Mouse (Mus musculus): ENCODE results near the gene Tbc1d22a.
"Not testable (repeated sequence)": the region's sequence is repeated elsewhere in the genome, so short reads cannot be mapped to it uniquely, and the experiment has no call there.

Tbc1d22a gene

GRCm38 (mm10) chr15:86203942-86204561 lies 10.2 kb upstream of the Tbc1d22a start:
- DNase-seq, result no peak

DNA sequence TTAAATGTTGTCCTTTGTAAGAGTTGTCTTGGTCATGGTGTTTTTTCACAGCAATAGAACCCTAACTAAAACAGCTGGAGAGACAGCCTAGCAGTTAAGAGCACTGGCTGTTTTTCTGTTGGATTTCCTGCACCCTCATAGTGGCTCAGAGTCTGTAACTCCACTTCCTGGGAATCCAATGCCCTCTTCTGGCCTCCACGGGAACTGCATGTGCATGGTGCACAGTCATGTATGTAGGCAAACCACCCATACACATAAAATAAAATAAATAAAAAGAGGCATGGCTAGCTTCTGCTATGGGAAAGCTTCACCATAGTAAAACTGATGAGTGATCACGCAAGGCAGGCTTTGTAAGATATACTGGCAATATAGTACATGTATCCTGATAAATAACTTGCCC lies 9.0 kb upstream of the Tbc1d22a start:
- DNase-seq, result no peak

GRCm38 (mm10) chr15:86206385-86206784 lies 7.9 kb upstream of the Tbc1d22a start:
- peak; percentile 74 for DNase-seq

DNA sequence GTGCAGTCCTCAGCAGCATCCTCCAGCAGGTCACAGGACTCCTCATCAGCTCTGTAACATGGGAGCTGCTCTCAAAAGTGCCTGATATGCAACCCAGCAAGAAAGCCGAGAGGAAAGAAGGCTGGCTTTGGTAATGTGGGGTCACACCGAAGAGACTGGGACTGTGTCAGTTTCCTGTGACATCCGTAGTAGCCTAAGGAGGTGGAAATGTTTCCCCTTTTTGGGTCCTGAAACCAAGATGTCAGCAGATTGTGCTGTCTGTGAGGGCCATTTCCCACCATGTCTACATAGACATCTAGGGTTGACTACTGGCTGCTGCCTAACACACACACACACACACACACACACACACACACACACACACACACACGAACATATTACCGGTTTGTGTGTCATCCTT lies 2.1 kb upstream of the Tbc1d22a start:
- not testable (repeated sequence) for DNase-seq

DNA sequence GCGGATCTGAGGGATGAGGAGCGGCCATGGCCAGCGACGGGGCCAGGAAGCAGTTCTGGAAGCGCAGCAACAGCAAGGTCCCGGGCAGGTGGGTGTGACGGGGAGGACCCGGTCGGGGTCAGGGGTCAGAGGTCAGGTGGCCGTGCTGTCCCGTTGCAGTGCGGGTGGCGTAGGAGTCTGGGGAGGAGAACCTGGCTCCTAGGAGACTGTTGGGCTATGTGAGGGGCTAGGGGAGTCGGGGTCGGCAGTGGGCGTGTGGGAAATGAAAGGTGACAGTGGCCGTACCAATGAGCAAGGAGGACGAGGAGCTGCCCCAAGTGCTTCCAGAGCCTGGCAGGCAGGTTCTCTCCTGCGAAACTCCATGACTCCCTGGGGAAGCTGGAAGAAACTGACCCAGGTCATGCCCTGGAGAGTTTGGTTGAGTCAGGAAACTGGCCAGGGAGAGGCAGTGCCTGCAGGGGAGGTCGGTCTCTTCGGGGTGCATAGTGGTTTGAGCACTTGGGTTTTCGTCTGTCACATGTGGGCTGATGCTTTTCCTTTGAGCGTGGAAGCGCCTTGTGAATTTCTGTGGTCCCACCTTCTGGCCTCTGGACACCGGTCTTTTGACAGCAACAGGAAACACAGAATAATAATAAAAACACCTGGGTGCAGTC lies 416 bp downstream of the Tbc1d22a start:
- no peak for DNase-seq

GRCm38 (mm10) chr15:86216641-86217040 lies 2.4 kb downstream of the Tbc1d22a start:
- DNase-seq, result not testable (repeated sequence)

- no peak for DNase-seq
Observed at GRCm38 (mm10) chr15:86219534-86220228, 5.4 kb downstream of the Tbc1d22a start.

GRCm38 (mm10) chr15:86220229-86220630 lies 6.0 kb downstream of the Tbc1d22a start:
- peak; percentile 52 for DNase-seq

- DNase-seq, result no peak
Observed at GRCm38 (mm10) chr15:86220715-86221114, 6.5 kb downstream of the Tbc1d22a start.

DNA sequence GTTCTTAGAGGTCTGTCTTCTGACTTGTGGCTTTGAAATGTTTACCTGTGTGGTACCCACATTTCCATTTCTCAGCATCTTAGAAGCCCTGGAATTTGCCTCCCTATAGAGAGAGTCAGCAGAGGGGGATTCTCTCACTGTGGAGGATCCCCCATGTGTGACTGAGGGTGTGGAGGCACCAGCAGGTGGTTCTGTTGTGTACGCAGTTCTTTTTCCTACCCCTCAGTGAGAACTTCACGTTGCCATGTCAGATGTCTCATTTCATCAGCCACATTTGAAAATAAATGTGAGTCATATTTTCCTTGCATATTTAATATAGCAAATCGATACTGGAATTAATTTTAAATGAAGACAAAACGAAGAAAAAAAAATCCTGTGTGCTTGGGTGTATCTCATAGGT lies 7.1 kb downstream of the Tbc1d22a start:
- no peak for DNase-seq

DNA sequence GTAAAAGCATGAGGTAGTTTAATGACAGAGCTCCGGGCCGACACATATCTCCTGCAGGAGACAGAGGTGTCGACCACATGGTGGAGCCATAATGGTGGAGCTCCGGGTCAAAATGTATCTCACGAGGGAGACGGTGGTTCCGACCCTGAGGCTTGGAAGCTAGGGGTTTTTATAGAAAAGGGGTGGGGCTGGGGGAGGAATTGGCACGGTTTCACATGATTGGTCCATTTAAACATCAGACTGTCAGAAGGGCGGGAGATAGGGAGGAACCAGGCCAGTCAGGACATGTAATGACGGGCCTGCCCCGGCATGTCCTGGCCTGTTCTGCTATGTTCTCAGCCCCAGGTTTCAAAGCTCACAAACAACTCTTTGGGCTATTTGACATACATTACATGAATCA lies 7.6 kb downstream of the Tbc1d22a start:
- not testable (repeated sequence) for DNase-seq

- no peak for DNase-seq
Observed at GRCm38 (mm10) chr15:86224972-86225551, 10.8 kb downstream of the Tbc1d22a start.

DNA sequence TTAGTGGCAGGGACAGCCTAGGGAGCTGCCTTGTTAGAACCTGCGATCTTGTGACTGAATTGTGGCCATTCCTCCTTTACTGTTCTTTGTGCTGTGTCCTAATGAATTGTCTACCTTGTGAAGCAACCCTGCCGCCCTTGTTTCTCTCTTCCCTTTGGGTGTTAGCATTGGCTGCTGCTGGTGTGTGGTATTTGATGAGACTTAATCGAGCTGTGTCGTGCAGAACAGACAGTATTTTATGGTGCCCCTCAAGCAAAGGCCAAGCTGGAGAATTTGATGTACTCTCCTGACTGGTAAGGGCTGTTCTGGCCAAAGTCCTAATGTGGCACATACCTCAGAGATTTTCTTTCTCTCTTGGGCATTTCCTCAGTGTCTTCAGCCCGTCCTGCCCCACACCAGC lies 12.0 kb downstream of the Tbc1d22a start:
- DNase-seq, result no peak

GRCm38 (mm10) chr15:86226968-86227367 lies 12.7 kb downstream of the Tbc1d22a start:
- no peak for DNase-seq

DNA sequence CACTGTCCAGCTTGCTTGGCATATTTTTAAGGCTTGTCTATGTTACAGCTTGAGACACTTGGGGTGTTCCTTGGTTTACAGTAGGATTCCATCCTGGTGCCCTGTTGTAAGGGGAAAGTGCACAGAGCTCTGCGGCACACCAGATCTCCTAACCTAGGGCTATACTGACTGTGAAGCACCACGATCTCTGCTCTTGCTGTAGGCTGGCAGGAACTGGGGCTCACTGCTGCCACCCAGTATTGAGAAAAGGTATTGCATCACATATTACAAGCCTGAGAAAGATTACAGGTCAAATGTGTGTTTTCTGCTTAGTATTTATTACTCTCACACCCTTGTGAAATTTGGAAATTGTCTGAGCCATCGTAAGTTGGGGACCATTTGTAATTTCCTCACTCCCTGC lies 13.9 kb downstream of the Tbc1d22a start:
- DNase-seq, result no peak

- no peak for DNase-seq
Observed at GRCm38 (mm10) chr15:86229088-86229487, 14.8 kb downstream of the Tbc1d22a start.

DNA sequence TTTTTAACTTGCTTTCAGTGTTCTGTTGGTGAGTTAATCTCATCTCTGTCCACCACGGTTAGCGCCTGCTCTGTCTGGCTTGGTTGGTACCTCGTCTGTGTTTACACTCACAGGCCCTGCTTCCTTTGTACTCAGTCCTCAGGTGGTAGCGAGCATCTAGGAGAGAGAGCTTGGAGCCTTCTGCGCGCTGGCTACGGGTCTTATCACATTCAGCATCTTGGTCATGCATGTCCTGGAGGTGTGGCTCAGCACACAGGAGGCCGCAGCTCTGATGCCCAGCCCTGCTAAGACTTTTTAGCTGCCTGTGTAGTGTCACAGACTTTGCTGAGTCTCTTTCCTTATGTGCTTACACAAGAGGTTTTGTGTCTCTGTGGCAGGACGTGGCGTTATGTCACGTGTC lies 15.4 kb downstream of the Tbc1d22a start:
- no peak for DNase-seq

GRCm38 (mm10) chr15:86231170-86231569 lies 16.9 kb downstream of the Tbc1d22a start:
- no peak for DNase-seq

- DNase-seq, result peak; percentile 41
Observed at GRCm38 (mm10) chr15:86231831-86232512, 17.7 kb downstream of the Tbc1d22a start.

DNA sequence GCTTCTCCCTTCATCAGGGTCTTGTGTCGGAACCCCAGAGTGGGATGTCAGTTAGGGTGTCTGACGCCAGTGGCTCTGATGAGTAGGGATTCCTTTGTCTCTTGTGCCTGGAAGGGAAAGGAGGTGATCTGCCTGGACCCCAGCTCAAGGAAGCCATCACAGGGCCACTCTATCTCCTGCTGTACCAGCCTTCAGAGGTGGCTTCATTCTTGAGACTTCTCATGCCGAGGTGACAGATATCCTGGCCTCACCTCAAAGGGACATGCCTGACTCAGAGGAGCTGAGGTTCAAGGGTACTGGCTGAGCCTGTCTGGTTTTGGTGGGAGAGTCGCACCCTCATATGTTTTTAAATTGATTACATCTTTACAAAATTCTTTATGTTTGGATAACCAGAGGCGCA lies 19.7 kb downstream of the Tbc1d22a start:
- no peak for DNase-seq

GRCm38 (mm10) chr15:86234517-86235441 lies 20.5 kb downstream of the Tbc1d22a start:
- DNase-seq, result no peak

GRCm38 (mm10) chr15:86236252-86236651 lies 22.0 kb downstream of the Tbc1d22a start:
- no peak for DNase-seq

Measured in kidney, adult 11 months (tissue).